Mouse (Mus musculus): ENCODE results near the gene Abca4. TPM values are rescaled to one million over a fixed set of nuclear protein-coding genes. Genes with fewer than 3 reads are reported as not detected.

Gene Abca4
- polyA plus RNA-seq, 1 experiment from 2014 or later, result 3.3 TPM

DNA sequence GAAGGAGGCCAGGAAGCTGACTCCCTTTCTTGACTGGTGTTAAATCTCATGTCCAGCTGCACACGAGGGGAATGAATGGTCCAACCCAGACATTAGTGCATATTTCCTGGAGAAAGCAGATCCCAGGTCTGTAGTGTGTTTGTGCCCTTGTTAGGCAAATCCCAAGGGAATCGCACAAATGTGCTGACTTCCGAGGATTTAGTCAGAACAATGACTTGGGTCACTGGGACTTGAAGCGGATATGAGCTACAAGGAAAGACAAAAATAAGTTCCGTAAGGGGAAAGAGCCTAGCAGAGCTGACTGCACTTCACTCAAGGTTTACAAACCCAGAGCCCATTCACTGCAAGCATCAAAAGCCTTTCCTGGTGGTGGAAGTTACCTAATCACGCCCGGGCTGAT is 76.0 kb downstream of the Abca4 start:
- no peaks in the 10 kb centered on the region for H3K36me3 ChIP-seq
- no peaks in the 10 kb centered on the region for H3K27me3 ChIP-seq
- no peak overlapping the region for H3K4me3 ChIP-seq
- no peaks in the 10 kb centered on the region for H3K9me3 ChIP-seq
- no peak for ATAC-seq (ENCODE audit: low FRiP score, low read depth)
- H3K27ac ChIP-seq (replicated peaks), result 0 out of 2 replicates have a peak overlapping the region, but pooled peaks have one; percentile 2
- 83% methylated on average over 7 of the region's 7 CpGs for WGBS
- H3K9ac ChIP-seq, result no peak overlapping the region
- H3K4me2 ChIP-seq, result no peak overlapping the region
- peaks cover 9% of the 10 kb centered on the region for H3K4me1 ChIP-seq (replicated peaks)

DNA sequence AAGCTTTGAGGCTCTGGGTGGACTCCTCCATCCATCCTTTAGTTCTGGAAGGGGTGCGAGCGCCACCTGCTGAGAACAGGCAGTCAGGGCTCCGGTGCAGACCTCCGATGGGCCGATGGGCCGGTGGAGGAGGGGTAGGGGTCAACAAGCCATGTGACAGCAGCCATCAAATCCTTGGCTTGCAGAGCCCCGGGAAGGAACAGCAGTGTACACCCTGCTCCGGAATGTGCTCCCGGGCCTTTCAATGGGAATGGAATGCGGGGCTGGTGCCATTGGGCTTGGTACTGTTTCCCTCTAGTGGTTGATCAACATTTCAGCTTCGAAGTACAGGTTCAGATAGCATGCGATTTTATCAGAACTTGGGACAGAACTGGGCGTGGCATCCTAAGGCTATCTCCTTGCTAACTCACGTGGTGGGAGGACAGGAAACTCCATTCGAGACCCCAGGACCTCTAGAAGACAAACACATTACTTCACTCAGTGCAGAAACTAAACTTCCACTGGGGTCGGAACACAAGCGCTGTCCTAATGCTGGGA is 78.0 kb downstream of the Abca4 start:
- Histone ChIP-seq H3K4me3 (peak overlapping the region; percentile 32), H3K9me3 (no peaks in the 10 kb centered on the region), H3K9ac (no peak overlapping the region), H3K27ac (replicated peaks) (no peak overlapping the region), H3K4me1 (replicated peaks) (peaks cover 9% of the 10 kb centered on the region), H3K4me2 (peak overlapping the region; percentile 55), H3K36me3 (no peaks in the 10 kb centered on the region), H3K27me3 (no peaks in the 10 kb centered on the region)
- ATAC-seq (ENCODE audit: low FRiP score, low read depth), result peak; percentile 92
- WGBS, result 14% methylated on average over 17 of the region's 17 CpGs

DNA sequence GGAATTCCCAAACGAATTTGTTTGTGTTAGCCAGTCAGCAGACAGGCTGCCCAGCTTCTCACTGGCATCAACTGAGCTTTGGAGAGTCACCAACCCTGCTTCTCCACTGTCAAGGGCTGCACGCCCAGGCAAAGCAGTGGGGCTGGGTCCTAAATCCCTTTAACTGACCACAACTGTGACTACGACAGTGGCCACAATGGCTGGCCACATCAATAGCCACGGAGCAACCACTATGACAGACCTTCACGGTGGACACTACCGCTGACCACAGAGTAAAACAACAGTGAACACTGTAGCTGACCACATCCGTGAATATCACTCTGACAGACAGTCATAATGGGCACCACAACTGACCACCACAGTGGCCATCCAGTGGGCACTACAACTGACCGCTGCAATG is 78.6 kb downstream of the Abca4 start:
- Histone ChIP-seq H3K27ac (replicated peaks) (no peak overlapping the region), H3K9ac (no peak overlapping the region), H3K4me3 (no peak overlapping the region), H3K9me3 (no peaks in the 10 kb centered on the region), H3K4me1 (replicated peaks) (peaks cover 9% of the 10 kb centered on the region), H3K4me2 (no peak overlapping the region), H3K36me3 (no peaks in the 10 kb centered on the region), H3K27me3 (no peaks in the 10 kb centered on the region)
- no peak for ATAC-seq (ENCODE audit: low FRiP score, low read depth)
- WGBS, result 88% methylated on average over 8 of the region's 8 CpGs

DNA sequence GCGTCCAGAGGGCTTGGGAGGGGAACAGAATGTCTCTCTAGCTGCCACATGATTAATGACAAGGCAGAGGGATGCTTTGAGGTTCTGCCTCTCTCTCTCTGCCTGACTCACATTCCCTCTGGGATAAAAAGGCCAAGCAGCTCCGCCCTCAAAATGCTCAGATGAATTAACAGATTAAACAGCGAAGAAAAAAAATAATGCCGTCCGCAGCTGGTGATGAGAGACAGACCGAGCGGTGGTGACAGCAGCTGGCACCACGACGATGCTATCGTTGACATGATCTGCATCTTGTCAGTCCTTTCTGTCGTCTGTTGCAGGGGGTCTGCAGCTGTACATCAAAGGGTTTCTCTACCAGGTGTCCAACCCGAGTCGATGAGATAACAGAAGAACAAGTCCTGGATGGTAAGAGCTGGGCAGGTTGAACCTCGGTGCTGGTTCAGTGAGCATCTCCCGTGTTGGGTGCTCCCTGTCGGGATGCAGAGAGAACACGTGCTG is 84.8 kb downstream of the Abca4 start:
- H3K36me3 ChIP-seq, result no peaks in the 10 kb centered on the region
- H3K9me3 ChIP-seq, result no peaks in the 10 kb centered on the region
- H3K4me1 ChIP-seq (replicated peaks), result peaks cover 13% of the 10 kb centered on the region; the same call in 1 of the 2 replicates
- H3K27ac ChIP-seq (replicated peaks), result no peak overlapping the region
- WGBS, result 30% methylated on average over 17 of the region's 17 CpGs
- H3K27me3 ChIP-seq, result no peaks in the 10 kb centered on the region
- H3K4me2 ChIP-seq, result peak overlapping the region; percentile 40
- H3K9ac ChIP-seq, result no peak overlapping the region
- ATAC-seq (ENCODE audit: low FRiP score, low read depth), result peak; percentile 62
- H3K4me3 ChIP-seq, result 0 out of 2 replicates have a peak overlapping the region, but pooled peaks have one; percentile 6

DNA sequence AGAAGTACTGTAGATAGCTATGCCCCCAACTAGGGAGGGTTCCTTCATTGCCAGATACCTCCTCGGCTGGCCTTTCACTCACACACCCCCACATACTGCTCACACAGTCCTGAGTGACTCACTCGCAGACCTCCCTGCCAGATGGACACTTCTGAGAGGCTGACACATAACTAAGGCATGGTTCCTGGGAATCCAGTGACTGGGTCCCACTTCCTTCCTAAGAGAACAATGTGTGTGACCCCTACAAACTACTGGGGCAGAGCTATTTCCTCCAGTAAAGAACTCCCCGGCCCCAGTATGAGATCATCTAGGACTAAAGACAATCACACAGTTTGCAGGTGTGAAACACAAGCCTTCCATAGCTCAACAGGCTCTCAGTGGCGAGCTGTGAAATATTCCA is 86.5 kb downstream of the Abca4 start:
- no peaks in the 10 kb centered on the region for H3K9me3 ChIP-seq
- no peak overlapping the region for H3K4me2 ChIP-seq
- ATAC-seq (ENCODE audit: low FRiP score, low read depth), result no peak
- no peak overlapping the region for H3K9ac ChIP-seq
- 50% methylated on average over 4 of the region's 4 CpGs for WGBS
- H3K4me1 ChIP-seq (replicated peaks), result peaks cover 13% of the 10 kb centered on the region; the same call in 1 of the 2 replicates
- no peak overlapping the region for H3K27ac ChIP-seq (replicated peaks)
- no peak overlapping the region for H3K4me3 ChIP-seq
- no peaks in the 10 kb centered on the region for H3K27me3 ChIP-seq
- no peaks in the 10 kb centered on the region for H3K36me3 ChIP-seq

DNA sequence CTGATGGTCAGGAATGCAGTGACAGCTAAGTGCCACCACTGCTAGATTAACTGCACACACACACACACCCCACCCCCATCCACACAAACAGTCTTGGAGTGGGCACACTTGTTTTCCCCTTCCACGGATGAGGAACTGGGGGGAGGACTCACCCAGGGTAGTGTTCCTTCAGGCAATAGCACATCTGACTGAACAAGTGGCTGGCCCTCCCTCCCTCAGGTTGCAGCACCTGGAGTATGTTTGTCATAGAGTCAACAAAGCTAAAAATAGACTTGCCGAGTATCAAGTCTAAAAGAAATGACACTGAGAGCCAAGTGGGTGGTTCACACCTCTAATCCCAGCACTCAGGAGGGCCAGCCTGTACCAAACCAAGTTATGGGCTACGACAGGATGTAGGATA is 87.4 kb downstream of the Abca4 start:
- ATAC-seq (ENCODE audit: low FRiP score, low read depth), result no peak
- H3K27me3 ChIP-seq, result no peaks in the 10 kb centered on the region
- no peak overlapping the region for H3K4me2 ChIP-seq
- H3K4me3 ChIP-seq, result no peak overlapping the region
- no peak overlapping the region for H3K27ac ChIP-seq (replicated peaks)
- peaks cover 13% of the 10 kb centered on the region; the same call in 1 of the 2 replicates for H3K4me1 ChIP-seq (replicated peaks)
- H3K9me3 ChIP-seq, result no peaks in the 10 kb centered on the region
- no peaks in the 10 kb centered on the region for H3K36me3 ChIP-seq
- H3K9ac ChIP-seq, result no peak overlapping the region
- 79% methylated on average over 3 of the region's 3 CpGs for WGBS

DNA sequence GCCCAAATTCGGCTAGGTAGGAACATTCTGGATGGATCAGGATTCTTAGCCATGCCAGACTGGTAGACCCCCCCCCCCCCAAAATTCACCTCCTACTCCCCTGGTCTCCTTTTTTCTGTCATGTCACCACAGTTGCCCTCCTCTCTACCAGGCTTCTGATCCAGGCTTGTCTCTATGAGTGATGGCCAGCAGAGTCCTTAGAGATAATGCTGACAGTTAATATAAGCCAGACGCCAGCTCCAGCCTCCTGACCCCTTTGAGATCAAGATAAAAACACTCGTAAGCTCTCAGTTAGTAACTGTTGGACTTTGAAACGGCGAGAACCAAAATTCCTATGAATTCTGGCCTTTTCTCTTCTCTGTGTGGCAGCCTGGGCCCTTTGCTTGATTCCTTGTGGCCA is 89.0 kb downstream of the Abca4 start:
- Histone ChIP-seq H3K27ac (replicated peaks) (no peak overlapping the region), H3K9me3 (no peaks in the 10 kb centered on the region), H3K4me2 (no peak overlapping the region), H3K36me3 (no peaks in the 10 kb centered on the region), H3K27me3 (no peaks in the 10 kb centered on the region), H3K9ac (no peak overlapping the region), H3K4me3 (no peak overlapping the region), H3K4me1 (replicated peaks) (peaks cover 10% of the 10 kb centered on the region; the same call in 1 of the 2 replicates)
- 80% methylated on average over 5 of the region's 5 CpGs for WGBS
- no peak for ATAC-seq (ENCODE audit: low FRiP score, low read depth)

DNA sequence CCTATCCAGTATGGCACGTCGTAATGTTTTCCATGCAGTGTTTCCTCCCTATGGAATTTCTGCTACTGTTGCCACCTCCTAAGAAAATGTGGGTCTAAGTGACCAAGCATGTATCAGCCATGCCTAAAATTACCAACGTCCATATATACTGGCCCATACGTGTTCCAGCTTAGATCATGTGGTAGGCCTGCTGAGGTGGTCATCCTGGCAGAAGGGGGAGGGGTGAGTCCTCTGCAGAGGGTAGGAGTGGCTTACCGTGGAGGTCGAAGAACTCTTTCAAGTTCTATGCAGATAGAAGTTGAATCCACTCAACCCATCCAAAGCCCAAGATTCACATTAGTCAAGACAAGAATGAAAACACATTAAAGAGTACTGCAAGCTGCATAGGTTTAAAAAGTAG is 89.6 kb downstream of the Abca4 start:
- Histone ChIP-seq H3K9me3 (no peaks in the 10 kb centered on the region), H3K27ac (replicated peaks) (no peak overlapping the region), H3K9ac (no peak overlapping the region), H3K36me3 (no peaks in the 10 kb centered on the region), H3K4me2 (no peak overlapping the region), H3K27me3 (no peaks in the 10 kb centered on the region), H3K4me1 (replicated peaks) (peaks cover 6% of the 10 kb centered on the region; the same call in 1 of the 2 replicates), H3K4me3 (no peak overlapping the region)
- 81% methylated on average over 6 of the region's 6 CpGs for WGBS
- no peak for ATAC-seq (ENCODE audit: low FRiP score, low read depth)

DNA sequence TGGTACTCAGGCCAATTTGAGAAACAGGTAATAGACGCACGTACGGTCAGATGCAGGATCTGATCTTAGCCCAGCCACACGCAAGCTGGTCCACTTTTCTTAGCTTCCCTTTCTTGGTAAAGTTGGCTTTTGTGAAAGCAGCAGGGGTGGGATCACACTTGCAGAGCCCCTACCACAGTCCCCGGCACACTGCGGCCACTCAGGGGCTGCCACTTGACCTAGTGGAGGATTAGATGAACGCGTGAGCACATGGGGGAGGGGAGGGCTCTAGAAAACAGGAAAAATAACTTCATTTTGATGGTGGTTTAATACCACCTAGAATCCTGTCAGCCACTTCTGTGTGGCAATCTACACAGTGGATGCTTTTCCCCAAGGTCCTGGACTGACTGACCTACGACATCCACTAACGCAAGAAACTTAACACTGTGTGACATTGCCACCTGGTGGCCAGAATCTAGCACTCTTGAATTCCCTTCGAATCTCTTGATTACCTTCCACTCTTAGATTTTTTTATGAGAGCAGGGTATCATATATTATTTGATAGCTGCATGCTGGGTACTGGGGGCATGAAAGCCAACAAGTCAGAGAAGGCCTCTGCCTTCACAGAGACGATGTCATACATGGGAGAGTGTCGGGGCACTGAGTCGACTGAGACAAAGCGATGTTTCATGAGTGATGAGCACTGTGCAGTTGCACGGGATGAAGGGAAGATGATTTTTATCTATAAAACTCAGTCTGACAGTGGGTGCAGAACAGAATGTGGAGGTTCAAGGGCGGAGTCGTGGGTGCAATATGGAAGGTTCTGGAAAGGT is 96.6 kb downstream of the Abca4 start:
- H3K9me3 ChIP-seq, result no peaks in the 10 kb centered on the region
- no peak overlapping the region for H3K27ac ChIP-seq (replicated peaks)
- WGBS, result 69% methylated on average over 18 of the region's 18 CpGs
- no peak overlapping the region for H3K4me2 ChIP-seq
- H3K9ac ChIP-seq, result no peak overlapping the region
- H3K4me1 ChIP-seq (replicated peaks), result no peaks in the 10 kb centered on the region
- ATAC-seq (ENCODE audit: low FRiP score, low read depth), result peak; percentile 56; the same call in 1 of the 2 replicates
- H3K4me3 ChIP-seq, result no peak overlapping the region
- no peaks in the 10 kb centered on the region for H3K27me3 ChIP-seq
- no peaks in the 10 kb centered on the region for H3K36me3 ChIP-seq

DNA sequence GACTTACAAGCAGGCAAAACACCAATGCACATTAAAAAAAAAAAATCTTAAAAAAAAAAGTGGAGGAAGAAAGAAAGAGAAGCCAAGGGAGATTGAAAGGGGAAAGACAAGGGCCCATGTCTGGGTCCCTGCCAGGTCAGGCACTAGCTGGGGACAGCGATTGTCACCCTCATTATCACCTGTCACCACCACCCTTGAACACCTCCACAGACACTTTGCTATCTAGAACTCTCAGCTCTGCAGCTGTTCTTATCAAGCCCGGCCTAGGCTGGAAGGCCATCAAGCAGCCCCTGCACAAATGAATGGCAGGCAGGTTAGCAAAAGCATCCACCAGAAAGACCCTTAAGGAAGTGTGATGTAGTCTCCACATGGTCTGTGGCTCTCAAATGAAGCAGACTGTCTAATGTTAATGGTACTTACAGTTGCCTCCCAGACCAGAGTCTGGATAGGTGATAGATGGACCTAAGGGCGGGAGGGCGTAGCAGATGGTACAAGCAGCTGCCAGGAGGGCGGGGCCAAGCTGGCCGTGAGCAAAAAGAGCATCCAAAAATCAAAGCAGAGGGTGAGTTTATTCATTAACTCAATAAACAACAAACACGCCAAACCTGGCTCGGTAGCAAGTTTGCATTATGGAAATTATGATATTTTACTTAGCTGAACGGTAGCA is 98.1 kb downstream of the Abca4 start:
- no peak for ATAC-seq (ENCODE audit: low FRiP score, low read depth)
- Histone ChIP-seq H3K27ac (replicated peaks) (no peak overlapping the region), H3K9me3 (no peaks in the 10 kb centered on the region), H3K9ac (no peak overlapping the region), H3K36me3 (no peaks in the 10 kb centered on the region), H3K4me3 (no peak overlapping the region), H3K4me1 (replicated peaks) (no peaks in the 10 kb centered on the region), H3K4me2 (no peak overlapping the region), H3K27me3 (no peaks in the 10 kb centered on the region)
- WGBS, result 72% methylated on average over 9 of the region's 9 CpGs

DNA sequence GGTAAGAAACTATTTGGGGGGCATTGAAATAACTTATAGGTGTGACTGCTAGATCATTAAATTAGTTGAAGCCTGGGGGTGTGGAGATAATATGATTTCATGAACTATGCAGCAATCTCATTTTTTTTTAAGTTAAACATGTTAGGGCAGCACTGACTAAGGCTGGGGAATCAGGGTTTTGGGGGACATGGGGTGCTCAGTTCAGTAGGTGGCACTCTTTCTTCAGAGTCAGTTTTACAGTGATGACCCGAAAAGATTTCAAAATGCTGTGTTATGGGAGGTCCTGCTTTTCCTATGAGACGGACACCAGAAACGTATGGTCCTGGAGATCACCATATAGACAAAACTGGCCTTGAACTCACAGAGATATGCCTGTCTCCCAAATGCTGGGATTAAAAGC is 99.2 kb downstream of the Abca4 start:
- H3K9ac ChIP-seq, result no peak overlapping the region
- H3K27ac ChIP-seq (replicated peaks), result no peak overlapping the region
- H3K4me2 ChIP-seq, result no peak overlapping the region
- H3K9me3 ChIP-seq, result no peaks in the 10 kb centered on the region
- no peak overlapping the region for H3K4me3 ChIP-seq
- WGBS, result 89% methylated on average over 3 of the region's 3 CpGs
- no peaks in the 10 kb centered on the region for H3K36me3 ChIP-seq
- no peaks in the 10 kb centered on the region for H3K27me3 ChIP-seq
- no peaks in the 10 kb centered on the region for H3K4me1 ChIP-seq (replicated peaks)
- ATAC-seq (ENCODE audit: low FRiP score, low read depth), result no peak

DNA sequence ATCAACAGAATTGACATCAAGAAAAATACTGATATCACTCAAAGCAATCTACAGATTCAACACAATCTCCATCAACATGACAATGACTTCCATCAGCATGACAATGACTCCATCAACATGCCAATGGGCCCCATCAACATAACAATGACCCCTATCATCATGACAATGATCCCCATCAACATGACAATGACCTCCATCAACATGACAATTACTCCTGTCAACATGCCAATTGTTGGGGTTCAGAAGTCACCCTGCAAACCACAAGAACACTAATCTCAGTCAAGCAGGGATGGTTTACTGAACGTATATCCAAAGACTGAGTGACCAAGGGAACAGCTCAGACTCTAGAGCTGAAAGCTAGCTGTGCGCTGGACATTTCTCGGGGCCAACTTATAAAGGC is 101.2 kb downstream of the Abca4 start:
- no peak overlapping the region for H3K4me2 ChIP-seq
- 60% methylated on average over 3 of the region's 3 CpGs for WGBS
- no peaks in the 10 kb centered on the region for H3K36me3 ChIP-seq
- ATAC-seq (ENCODE audit: low FRiP score, low read depth), result no peak
- no peak overlapping the region for H3K4me3 ChIP-seq
- H3K27me3 ChIP-seq, result no peaks in the 10 kb centered on the region
- H3K9me3 ChIP-seq, result no peaks in the 10 kb centered on the region
- H3K4me1 ChIP-seq (replicated peaks), result no peaks in the 10 kb centered on the region
- no peak overlapping the region for H3K27ac ChIP-seq (replicated peaks)
- H3K9ac ChIP-seq, result no peak overlapping the region
